Mouse (Mus musculus) left cerebral cortex, adult 6 months (tissue): ENCODE results near the gene Trpm7. TPM values are rescaled to one million over a fixed set of nuclear protein-coding genes. Genes with fewer than 3 reads are reported as not detected.

Experiments used
- long read RNA-seq, 2 experiments: library from polyadenylated mRNA; unstranded; transcript quantifications; one replicate each; pipeline ENCODE4 v2.0.0; 2019 to 2020
- polyA plus RNA-seq: library from polyadenylated mRNA; unstranded; fragments of <200 nt; fragmentation: Nextera tagmentation; gene quantifications from 2 replicates; pipeline ENCODE4 v1.2.3, GENCODE M21; 2021

Gene Trpm7
- polyA plus RNA-seq = 13.8 and 17.6 TPM in 2 replicates
- long read RNA-seq, experiment 1, partial matches to known transcripts = 29 of 34 reads
- long read RNA-seq, experiment 1, other reads (novel, unspliced or antisense) = 5 of 34 reads
- long read RNA-seq, experiment 2, partial matches to known transcripts = 19 of 23 reads
- long read RNA-seq, experiment 2, other reads (novel, unspliced or antisense) = 3 of 23 reads

GRCm38 (mm10) chr2:126875871-126876796 is at the start of gene Trpm7:
Trpm7 (minus strand) TSS chr2:126876230.

GRCm38 (mm10) chr2:126783370-126783769 is 92.7 kb downstream of the Trpm7 start, which contains the start of gene Usp50:
Usp50 (minus strand) TSS chr2:126783470.

Other genes with a start within 250 kb of the Trpm7 start
- gene Gabpb1, start 199.9 kb downstream of the Trpm7 start, polyA plus RNA-seq = 11.1 and 11.8 TPM in 2 replicates
- gene Usp8, start 168.9 kb downstream of the Trpm7 start, polyA plus RNA-seq = 16.9 and 18.2 TPM in 2 replicates
- 1.5 TPM in 2 replicates for gene Usp50, start 92.8 kb downstream of the Trpm7 start, polyA plus RNA-seq
- 6.0 and 6.6 TPM in 2 replicates for gene Sppl2a, start 57.0 kb upstream of the Trpm7 start, polyA plus RNA-seq
- 0.77 and 0.83 TPM in 2 replicates for gene Ap4e1, start 132.5 kb upstream of the Trpm7 start, polyA plus RNA-seq
- gene Blvra, start 194.4 kb upstream of the Trpm7 start, polyA plus RNA-seq = 53.0 and 66.4 TPM in 2 replicates